Mouse (Mus musculus): ENCODE measurements around the gene L3hypdh.
"Not testable (repeated sequence)": the region's sequence is repeated elsewhere in the genome, so short reads cannot be mapped to it uniquely, and the experiment has no call there.

L3hypdh gene

GRCm38 (mm10) chr12:72053303-72053702, 31.9 kb downstream of the L3hypdh start:
- no peak for DNase-seq (ENCODE audit: low spot score)

- DNase-seq (ENCODE audit: low spot score): no peak
These were observed 32.7 kb downstream of the L3hypdh start for GRCm38 (mm10) chr12:72052571-72052970.

- no peak for DNase-seq (ENCODE audit: low spot score)
These were observed 34.4 kb downstream of the L3hypdh start for GRCm38 (mm10) chr12:72050821-72051220.

GRCm38 (mm10) chr12:72050156-72050555, 35.1 kb downstream of the L3hypdh start:
- DNase-seq (ENCODE audit: low spot score): not testable (repeated sequence)

- DNase-seq (ENCODE audit: low spot score): no peak
These were observed 37.7 kb downstream of the L3hypdh start for GRCm38 (mm10) chr12:72047513-72047912.

- no peak for DNase-seq (ENCODE audit: low spot score)
These were observed 44.0 kb downstream of the L3hypdh start for GRCm38 (mm10) chr12:72041238-72041637.

- DNase-seq (ENCODE audit: low spot score): no peak
These were observed 45.7 kb downstream of the L3hypdh start for GRCm38 (mm10) chr12:72039501-72039900.

GRCm38 (mm10) chr12:72038866-72039265, 46.4 kb downstream of the L3hypdh start:
- DNase-seq (ENCODE audit: low spot score): no peak

GRCm38 (mm10) chr12:72037049-72037448, 48.2 kb downstream of the L3hypdh start:
- DNase-seq (ENCODE audit: low spot score): no peak

- DNase-seq (ENCODE audit: low spot score): no peak
These were observed 49.1 kb downstream of the L3hypdh start for GRCm38 (mm10) chr12:72036097-72036661.

GRCm38 (mm10) chr12:72031794-72032193, 53.4 kb downstream of the L3hypdh start:
- no peak for DNase-seq (ENCODE audit: low spot score)

GRCm38 (mm10) chr12:72031171-72031570, 54.1 kb downstream of the L3hypdh start:
- DNase-seq (ENCODE audit: low spot score): no peak

GRCm38 (mm10) chr12:72025275-72025795, 59.9 kb downstream of the L3hypdh start:
- no peak for DNase-seq (ENCODE audit: low spot score)

- DNase-seq (ENCODE audit: low spot score): no peak
These were observed 61.7 kb downstream of the L3hypdh start for GRCm38 (mm10) chr12:72023572-72023971.

All from ovary, postnatal 36 days (tissue).